Mouse (Mus musculus) testis, adult 2 months (tissue): ENCODE results near the gene Wdr25.

ENCODE experiments used
- CTCF ChIP-seq: fragments of 200-500 bp; IDR thresholded peaks from 2 replicates; pipeline ENCODE4 v1.5.1; 2012; ENCODE audit warnings: low read depth, mild to moderate bottlenecking, inconsistent platforms, low read length, moderate library complexity; ENCODE audit not compliant: control insufficient read depth, insufficient read depth, insufficient replicate concordance
- POLR2A ChIP-seq: fragments of 200-500 bp; IDR thresholded peaks from 2 replicates; pipeline ENCODE4 v1.6.1; 2012; ENCODE audit warnings: low read depth, mild to moderate bottlenecking, inconsistent platforms, low read length, moderate library complexity; ENCODE audit not compliant: control insufficient read depth

DNA sequence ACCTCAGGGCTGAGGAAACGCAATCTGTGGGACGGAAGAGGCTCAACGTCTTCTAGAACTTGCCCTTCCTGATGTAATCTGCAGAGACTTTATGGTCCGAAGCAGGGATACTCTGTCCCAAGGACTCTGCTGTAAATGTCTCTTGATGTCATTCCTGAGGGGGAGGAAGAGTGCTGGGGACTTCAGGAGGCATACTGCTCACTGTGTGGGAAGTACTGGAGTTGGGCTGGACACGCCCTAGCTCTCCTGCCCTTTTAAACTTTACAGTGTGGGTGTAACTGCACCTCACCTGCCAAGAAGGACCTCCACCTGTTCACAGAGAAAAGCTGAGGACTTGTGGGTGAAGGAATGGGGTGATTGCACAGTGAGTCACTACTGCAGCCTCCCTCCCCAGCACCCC is 12.8 kb upstream of the Wdr25 start:
- TF ChIP-seq POLR2A (no peak), CTCF (no peak)
